Mouse (Mus musculus) c-Kit-positive CD71-negative TER-119-negative erythroid progenitor cells, embryonic 14.5 days (primary cell): ENCODE results near the gene Me3.

Experiments
- DNase-seq: peaks from one replicate; pipeline ENCODE4 v3.0.0-alpha.2; 2013; ENCODE audit warnings: low read depth

Gene Me3

GRCm38 (mm10) chr7:89833521-89833920 is 201.3 kb downstream of the Me3 start:
- DNase-seq = no peak

GRCm38 (mm10) chr7:89835566-89835965 is 203.4 kb downstream of the Me3 start:
- DNase-seq = no peak

GRCm38 (mm10) chr7:89836676-89837075 is 204.5 kb downstream of the Me3 start:
- DNase-seq = no peak

GRCm38 (mm10) chr7:89837841-89838240 is 205.6 kb downstream of the Me3 start:
- no peak for DNase-seq

GRCm38 (mm10) chr7:89839721-89840120 is 207.5 kb downstream of the Me3 start:
- DNase-seq = no peak

- DNase-seq = peak; percentile 85
These were observed 209.6 kb downstream of the Me3 start for GRCm38 (mm10) chr7:89841670-89842403.

- no peak for DNase-seq
These were observed 210.2 kb downstream of the Me3 start for GRCm38 (mm10) chr7:89842404-89842715.

GRCm38 (mm10) chr7:89843121-89843520 is 210.9 kb downstream of the Me3 start:
- DNase-seq = no peak

GRCm38 (mm10) chr7:89843533-89843932 is 211.3 kb downstream of the Me3 start:
- DNase-seq = peak; percentile 17

GRCm38 (mm10) chr7:89845669-89846068 is 213.5 kb downstream of the Me3 start:
- no peak for DNase-seq

- no peak for DNase-seq
These were observed 218.3 kb downstream of the Me3 start for GRCm38 (mm10) chr7:89850510-89850909.

- no peak for DNase-seq
These were observed 220.2 kb downstream of the Me3 start for GRCm38 (mm10) chr7:89852158-89853095.

- DNase-seq = no peak
These were observed 220.9 kb downstream of the Me3 start for GRCm38 (mm10) chr7:89853131-89853530.

- no peak for DNase-seq
These were observed 223.0 kb downstream of the Me3 start for GRCm38 (mm10) chr7:89855196-89855595.

GRCm38 (mm10) chr7:89856440-89857217 is 224.4 kb downstream of the Me3 start:
- DNase-seq = no peak

GRCm38 (mm10) chr7:89864769-89865168 is 232.6 kb downstream of the Me3 start:
- DNase-seq = no peak

- DNase-seq = no peak
These were observed 235.0 kb downstream of the Me3 start for GRCm38 (mm10) chr7:89867221-89867620.

- DNase-seq = no peak
These were observed 247.5 kb downstream of the Me3 start for GRCm38 (mm10) chr7:89879686-89880085.

- no peak for DNase-seq
These were observed 252.4 kb downstream of the Me3 start for GRCm38 (mm10) chr7:89884551-89884950.

- no peak for DNase-seq
These were observed 259.2 kb downstream of the Me3 start for GRCm38 (mm10) chr7:89891412-89891811.

GRCm38 (mm10) chr7:89891856-89892255 is 259.7 kb downstream of the Me3 start:
- peak; percentile 20 for DNase-seq

- DNase-seq = no peak
These were observed 270.8 kb downstream of the Me3 start for GRCm38 (mm10) chr7:89903007-89903406.
